Mouse (Mus musculus): Measurements from ENCODE around the gene Baz2b. TPM values are rescaled to one million over a fixed set of nuclear protein-coding genes. Genes with fewer than 3 reads are reported as not detected.

The Baz2b gene
- polyA plus RNA-seq, 1 experiment, result 46.2 TPM

DNA sequence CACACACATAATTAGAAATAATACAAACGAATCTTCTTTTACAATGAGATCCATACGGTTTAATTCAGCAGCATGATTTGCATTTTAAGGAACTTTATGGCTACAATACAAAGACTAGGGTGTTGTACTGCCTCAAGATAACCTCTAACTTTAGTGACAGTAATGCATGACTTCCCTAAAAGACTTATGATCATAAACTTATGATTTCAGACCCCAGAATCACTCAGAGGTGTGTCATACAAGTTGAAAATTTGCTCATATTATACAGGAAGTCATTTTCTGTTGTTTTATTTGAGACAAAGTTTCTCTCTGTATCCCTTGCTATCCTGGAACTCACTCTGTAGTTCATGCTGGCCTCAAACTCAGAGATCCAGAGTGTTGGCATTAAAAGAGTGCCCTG, 89.0 kb downstream of the Baz2b start:
- no peaks in the 10 kb centered on the region for H3K27me3 ChIP-seq (ENCODE audit: control insufficient read depth, insufficient read depth, low read length)
- H3K4me3 ChIP-seq (replicated peaks; ENCODE audit: insufficient read depth, low read depth, low read length), result no peak overlapping the region
- 74% methylated on average over 2 of the region's 2 CpGs for WGBS
- no peak overlapping the region for H3K27ac ChIP-seq (ENCODE audit: insufficient read depth, low read length)
- H3K4me1 ChIP-seq (ENCODE audit: control insufficient read depth, insufficient read depth, low read length), result peaks cover 13% of the 10 kb centered on the region
- DNase-seq, result no peak
- no peak for TF ChIP-seq POLR2A (IDR thresholded peaks at IDR 0.05; ENCODE audit: borderline replicate concordance, insufficient read depth, low read length)
- no peak for TF ChIP-seq CTCF (IDR thresholded peaks at IDR 0.05; ENCODE audit: borderline replicate concordance, insufficient read depth, low read depth, low read length)

DNA sequence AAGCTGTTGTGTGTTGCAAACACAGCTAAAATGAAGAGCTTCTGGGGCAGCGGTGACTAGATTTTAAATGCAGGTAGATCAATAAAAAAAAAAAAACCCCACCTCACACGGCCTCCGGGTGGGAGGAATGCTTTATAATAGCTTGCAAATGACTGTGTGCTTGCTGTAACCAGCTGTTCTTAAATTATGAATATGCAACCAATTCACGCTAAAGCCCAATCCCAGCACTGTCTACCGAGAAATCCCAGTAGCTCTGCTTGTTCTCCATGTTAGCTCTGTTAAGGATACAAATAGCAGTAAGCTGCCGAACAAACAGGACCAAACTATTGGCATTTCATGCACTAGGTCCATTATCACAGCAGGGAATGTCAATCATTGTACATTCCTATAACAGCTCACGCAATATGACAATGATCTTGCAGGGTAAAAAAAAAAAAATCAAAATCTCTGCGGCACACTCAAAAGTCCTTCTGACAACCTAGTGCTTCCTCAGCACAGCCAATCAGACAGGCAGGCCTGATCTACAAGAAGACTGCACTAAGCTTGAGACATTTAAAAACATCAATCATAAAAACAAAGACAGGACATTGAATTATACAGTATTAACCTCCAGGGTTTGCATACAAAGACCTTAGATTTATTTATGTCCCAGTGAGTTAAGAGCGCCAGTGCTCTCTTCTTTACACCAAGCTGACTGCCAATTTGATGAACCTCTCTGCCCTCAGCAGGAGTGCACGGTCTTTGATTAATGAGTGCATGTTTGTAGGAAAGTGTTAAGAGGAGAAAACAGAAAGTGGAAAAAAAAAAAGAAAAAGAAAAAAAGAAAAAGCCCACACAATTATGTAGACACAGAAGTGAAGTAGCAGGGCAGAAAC, 90.7 kb downstream of the Baz2b start:
- H3K27me3 ChIP-seq (ENCODE audit: control insufficient read depth, insufficient read depth, low read length), result no peaks in the 10 kb centered on the region
- TF ChIP-seq CTCF (IDR thresholded peaks at IDR 0.05; ENCODE audit: borderline replicate concordance, insufficient read depth, low read depth, low read length), result no peak
- TF ChIP-seq POLR2A (IDR thresholded peaks at IDR 0.05; ENCODE audit: borderline replicate concordance, insufficient read depth, low read length), result no peak
- peak in 1 of 2 experiments; percentile 35 for DNase-seq
- H3K27ac ChIP-seq (ENCODE audit: insufficient read depth, low read length), result no peak overlapping the region
- WGBS, result 38% methylated on average over 10 of the region's 10 CpGs
- H3K4me1 ChIP-seq (ENCODE audit: control insufficient read depth, insufficient read depth, low read length), result peaks cover 17% of the 10 kb centered on the region
- H3K4me3 ChIP-seq (replicated peaks; ENCODE audit: insufficient read depth, low read depth, low read length), result no peak overlapping the region

DNA sequence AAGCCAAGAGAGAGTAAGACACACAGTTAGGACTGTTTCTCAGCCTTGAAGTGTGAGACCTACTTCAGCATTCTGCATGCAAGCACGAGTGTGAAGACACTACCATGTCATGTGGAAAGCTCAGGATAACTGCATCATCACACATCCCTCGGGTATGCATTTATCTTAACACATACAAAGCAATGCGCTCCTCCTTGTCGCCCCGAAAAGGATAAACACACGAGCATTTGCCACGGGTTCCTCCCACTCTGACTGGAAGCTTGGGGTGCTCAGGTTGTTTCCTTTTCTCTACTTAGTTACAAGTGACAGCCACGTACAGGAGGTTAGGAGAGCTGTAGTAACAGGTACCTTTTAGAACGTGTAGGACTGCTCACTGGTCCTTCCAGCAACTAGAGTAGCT, 91.8 kb downstream of the Baz2b start:
- DNase-seq, result peak in 1 of 2 experiments; percentile 40
- peak overlapping the region; percentile 13 for H3K4me3 ChIP-seq (replicated peaks; ENCODE audit: insufficient read depth, low read depth, low read length)
- WGBS, result 59% methylated on average over 9 of the region's 9 CpGs
- TF ChIP-seq POLR2A (IDR thresholded peaks at IDR 0.05; ENCODE audit: borderline replicate concordance, insufficient read depth, low read length) (no peak), CTCF (IDR thresholded peaks at IDR 0.05; ENCODE audit: borderline replicate concordance, insufficient read depth, low read depth, low read length) (no peak)
- no peaks in the 10 kb centered on the region for H3K27me3 ChIP-seq (ENCODE audit: control insufficient read depth, insufficient read depth, low read length)
- peak overlapping the region; percentile 57 for H3K27ac ChIP-seq (ENCODE audit: insufficient read depth, low read length)
- H3K4me1 ChIP-seq (ENCODE audit: control insufficient read depth, insufficient read depth, low read length), result peaks cover 15% of the 10 kb centered on the region

DNA sequence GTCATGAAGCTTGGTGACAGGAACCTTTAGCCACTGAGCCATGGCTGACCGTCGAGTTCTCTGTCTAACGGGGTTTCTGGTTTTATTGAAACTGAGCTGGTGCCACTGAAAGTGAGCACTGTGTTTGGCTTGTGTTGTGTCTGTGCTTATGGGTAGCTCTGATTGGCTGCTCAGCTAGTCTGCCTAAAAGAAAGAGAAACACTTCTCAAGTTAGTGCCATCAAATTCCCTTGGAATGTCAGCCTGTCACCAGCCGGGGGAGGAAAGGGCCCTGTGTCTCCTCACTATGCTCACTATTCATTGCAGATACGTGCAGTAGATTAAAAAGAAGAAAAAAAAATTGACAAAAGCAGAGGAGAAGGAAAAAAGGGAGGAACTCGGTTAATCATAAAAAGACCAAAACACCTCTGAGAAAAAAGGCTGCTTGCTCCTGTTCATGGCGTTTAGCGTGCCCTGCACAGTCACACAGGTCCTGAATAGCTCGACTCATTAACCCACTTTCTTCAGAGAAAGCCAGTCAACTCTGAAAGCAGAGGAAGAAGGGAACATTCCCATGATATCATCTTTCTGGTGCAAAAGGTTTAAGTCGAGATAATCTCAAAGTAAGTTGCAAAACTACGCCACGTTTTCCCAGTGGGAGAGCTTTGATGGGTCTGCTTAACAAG, 93.6 kb downstream of the Baz2b start:
- TF ChIP-seq POLR2A (IDR thresholded peaks at IDR 0.05; ENCODE audit: borderline replicate concordance, insufficient read depth, low read length), result no peak
- TF ChIP-seq CTCF (IDR thresholded peaks at IDR 0.05; ENCODE audit: borderline replicate concordance, insufficient read depth, low read depth, low read length), result no peak
- no peak for DNase-seq
- H3K4me1 ChIP-seq (ENCODE audit: control insufficient read depth, insufficient read depth, low read length), result peaks cover 8% of the 10 kb centered on the region
- WGBS, result 80% methylated on average over 12 of the region's 12 CpGs
- H3K4me3 ChIP-seq (replicated peaks; ENCODE audit: insufficient read depth, low read depth, low read length), result no peak overlapping the region
- H3K27me3 ChIP-seq (ENCODE audit: control insufficient read depth, insufficient read depth, low read length), result no peaks in the 10 kb centered on the region
- H3K27ac ChIP-seq (ENCODE audit: insufficient read depth, low read length), result no peak overlapping the region; the same call in 1 of the 2 replicates

DNA sequence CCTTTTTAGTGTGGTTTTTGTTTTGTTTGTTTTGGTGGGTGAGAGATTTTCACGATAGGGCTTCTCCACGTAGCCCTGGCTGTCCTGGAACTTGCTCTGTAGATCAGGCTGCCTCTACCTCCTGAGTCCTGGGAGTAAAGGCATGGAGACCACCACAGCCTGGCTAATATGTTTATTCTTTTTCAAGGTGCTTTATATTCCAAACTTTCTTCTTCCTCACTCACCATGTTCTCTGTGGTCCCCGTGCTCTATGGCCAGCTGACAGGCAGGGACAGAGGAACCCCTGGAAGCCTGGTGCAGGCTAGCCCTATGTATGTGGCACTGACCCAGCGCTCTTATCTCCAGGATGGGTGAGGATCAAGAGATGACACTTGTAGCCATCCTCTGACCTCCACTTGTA, 94.7 kb downstream of the Baz2b start:
- TF ChIP-seq CTCF (IDR thresholded peaks at IDR 0.05; ENCODE audit: borderline replicate concordance, insufficient read depth, low read depth, low read length), result no peak
- TF ChIP-seq POLR2A (IDR thresholded peaks at IDR 0.05; ENCODE audit: borderline replicate concordance, insufficient read depth, low read length), result no peak
- DNase-seq, result no peak
- Histone ChIP-seq H3K4me1 (ENCODE audit: control insufficient read depth, insufficient read depth, low read length) (peaks cover 8% of the 10 kb centered on the region), H3K27me3 (ENCODE audit: control insufficient read depth, insufficient read depth, low read length) (no peaks in the 10 kb centered on the region), H3K27ac (ENCODE audit: insufficient read depth, low read length) (no peak overlapping the region), H3K4me3 (replicated peaks; ENCODE audit: insufficient read depth, low read depth, low read length) (no peak overlapping the region)
- 94% methylated on average over 4 of the region's 4 CpGs for WGBS

DNA sequence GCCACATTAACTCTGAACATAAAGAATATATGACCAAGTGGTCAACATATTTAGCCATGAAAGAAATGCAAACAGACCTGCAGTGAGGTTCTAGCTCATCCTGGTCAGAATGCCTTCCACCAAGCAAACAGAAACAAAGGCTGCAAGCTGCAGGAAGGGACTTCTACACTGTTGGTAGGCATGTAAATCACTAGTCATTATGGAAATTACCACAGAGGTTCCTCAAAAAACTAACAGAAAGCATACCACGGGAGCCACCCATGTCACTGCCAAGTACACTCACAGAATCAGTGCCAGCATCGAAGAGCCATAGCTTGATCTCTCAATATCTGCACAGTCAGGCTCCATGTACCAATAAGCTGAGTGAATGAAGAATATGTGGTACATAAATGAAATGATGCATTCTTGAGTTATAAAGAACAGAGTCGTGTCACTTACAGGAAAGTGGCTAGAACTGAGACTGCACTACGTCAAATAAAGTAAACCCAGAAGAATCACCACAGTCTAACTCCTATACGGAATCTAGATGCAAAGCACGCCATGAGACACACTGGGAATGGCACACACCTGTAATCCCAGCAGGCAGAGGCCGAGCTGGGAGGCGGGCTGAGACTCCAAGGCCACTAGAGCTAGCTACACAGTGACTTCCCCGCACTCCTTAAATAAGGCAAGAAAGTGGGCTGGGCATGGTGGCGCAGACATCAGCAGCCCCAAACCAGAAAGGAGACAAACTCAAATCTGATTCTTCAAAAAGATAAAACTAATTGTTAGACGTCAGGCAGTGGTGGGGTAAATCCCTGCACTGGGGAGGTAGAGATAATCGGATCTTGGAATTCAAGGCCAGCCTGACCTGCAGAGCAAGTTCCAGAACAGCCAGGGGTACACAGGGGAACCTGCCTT, 95.7 kb downstream of the Baz2b start:
- no peaks in the 10 kb centered on the region for H3K27me3 ChIP-seq (ENCODE audit: control insufficient read depth, insufficient read depth, low read length)
- no peak for DNase-seq
- no peak overlapping the region for H3K4me3 ChIP-seq (replicated peaks; ENCODE audit: insufficient read depth, low read depth, low read length)
- WGBS, result 74% methylated on average over 12 of the region's 12 CpGs
- no peak overlapping the region for H3K27ac ChIP-seq (ENCODE audit: insufficient read depth, low read length)
- H3K4me1 ChIP-seq (ENCODE audit: control insufficient read depth, insufficient read depth, low read length), result peaks cover 8% of the 10 kb centered on the region
- TF ChIP-seq CTCF (IDR thresholded peaks at IDR 0.05; ENCODE audit: borderline replicate concordance, insufficient read depth, low read depth, low read length) (no peak), POLR2A (IDR thresholded peaks at IDR 0.05; ENCODE audit: borderline replicate concordance, insufficient read depth, low read length) (no peak)

DNA sequence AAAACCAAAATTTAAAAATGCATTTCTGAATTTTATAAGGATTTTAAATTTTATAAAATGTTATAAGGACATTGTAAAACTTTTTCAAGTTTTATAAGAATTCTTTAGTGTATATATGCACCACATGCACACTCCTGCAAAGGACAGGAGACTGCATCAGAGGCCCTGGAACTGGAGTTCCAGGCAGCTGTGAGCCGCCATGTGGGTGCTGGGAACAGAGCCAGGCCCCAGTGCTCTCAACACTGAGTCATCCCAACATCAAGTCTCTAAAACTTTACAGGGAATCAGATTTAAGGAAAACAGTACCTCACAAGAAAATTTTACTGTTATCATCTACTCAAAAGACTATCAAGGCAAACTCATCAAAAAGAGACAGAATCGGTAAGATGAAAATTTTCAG, 97.5 kb downstream of the Baz2b start:
- no peak for DNase-seq
- H3K4me1 ChIP-seq (ENCODE audit: control insufficient read depth, insufficient read depth, low read length), result peaks cover 5% of the 10 kb centered on the region; the same call in 1 of the 2 replicates
- no peak overlapping the region for H3K27ac ChIP-seq (ENCODE audit: insufficient read depth, low read length)
- TF ChIP-seq CTCF (IDR thresholded peaks at IDR 0.05; ENCODE audit: borderline replicate concordance, insufficient read depth, low read depth, low read length) (no peak), POLR2A (IDR thresholded peaks at IDR 0.05; ENCODE audit: borderline replicate concordance, insufficient read depth, low read length) (no peak)
- WGBS, result 61% methylated on average over 2 of the region's 2 CpGs
- no peaks in the 10 kb centered on the region for H3K27me3 ChIP-seq (ENCODE audit: control insufficient read depth, insufficient read depth, low read length)
- H3K4me3 ChIP-seq (replicated peaks; ENCODE audit: insufficient read depth, low read depth, low read length), result no peak overlapping the region
